Mouse (Mus musculus): ENCODE results near the gene Gm44511.

GRCm38 (mm10) chr6:128856250-128856649 is 30.1 kb upstream of the Gm44511 start:
- TF ChIP-seq USF1 (IDR thresholded peaks at IDR 0.05; ENCODE audit: low read depth) (no peak), POLR2A (IDR thresholded peaks at IDR 0.05; ENCODE audit: insufficient read length, low read depth) (no peak), MYOD1 (IDR thresholded peaks at IDR 0.05; ENCODE audit: control insufficient read depth in 1 of 3, insufficient read length in 2 of 3, low read depth in 2 of 3) (no peak)
